In genomic region chr14:73460514-73461134, GRCm38 (mm10) we compare ENCODE assay signal across 20 mouse cellular contexts. TPM values are rescaled to one million over a fixed set of nuclear protein-coding genes. Genes with fewer than 3 reads are reported as not detected.
DNase-seq lines count a peak whose midpoint lies in the region; TF ChIP-seq lines count a peak whose summit lies in the region.
"Had no signal": no experiment of that assay in that cellular context is flagged by ENCODE, and none has a peak within 500 bp of the region (broad histone marks: within the 10 kb centered on the region; RNA-seq: fewer than 3 reads in every experiment).

No protein-coding gene starts in this region.

- no peaks in the 10 kb centered on the region for H3K27me3 ChIP-seq in C2C12 (ENCODE audit: control insufficient read depth, insufficient read depth, insufficient read length)
- H3K27me3 ChIP-seq: forebrain, embryonic 12.5 days; hindbrain, embryonic 12.5 days; lung, embryonic 15.5 days had no signal

- no peak for TF ChIP-seq CTCF in C2C12 (IDR thresholded peaks at IDR 0.05; ENCODE audit: control insufficient read depth, insufficient read depth, insufficient read length)
- no peak for TF ChIP-seq CTCF in embryonic fibroblast, embryonic 13.5 days (IDR thresholded peaks at IDR 0.05; ENCODE audit: borderline replicate concordance, insufficient read depth, low read length)

- H3ac ChIP-seq in C2C12 (ENCODE audit: control insufficient read depth, insufficient read length, low read depth), result peak overlapping the region; percentile 5

- no peaks in the 10 kb centered on the region for H3K79me3 ChIP-seq in C2C12 (ENCODE audit: low read depth)

- peak; percentile 89 for DNase-seq in heart, adult 11 months
- no peak for DNase-seq in heart, adult 8-10 months (ENCODE audit: low spot score)
- peak; percentile 47 for DNase-seq in 3134 (ENCODE audit: extremely low read depth, insufficient read length, low spot score)
- DNase-seq in thymus, postnatal 14 days, result no peak
- no peak for DNase-seq in lung, postnatal 14 days
- no peak for DNase-seq in kidney, postnatal 25 days
- DNase-seq: cerebellum, adult 18-20 months; heart, postnatal 14 days; kidney, adult 18-20 months had no signal

- TF ChIP-seq POLR2A in embryonic fibroblast, embryonic 13.5 days (IDR thresholded peaks at IDR 0.05; ENCODE audit: low read depth, low read length), result no peak

- no peak overlapping the region for H3K4me3 ChIP-seq in C2C12 (ENCODE audit: insufficient read depth, poor library complexity, severe bottlenecking)
- H3K4me3 ChIP-seq in embryonic fibroblast, embryonic 13.5 days (ENCODE audit: insufficient read depth, low read length), result no peak overlapping the region
- H3K4me3 ChIP-seq: erythroblast, embryonic 14.5 days; forebrain, embryonic 12.5 days; heart, embryonic 12.5 days; hindbrain, embryonic 12.5 days; left cerebral cortex, adult 2 months; lung, embryonic 15.5 days had no signal

- peaks cover 3% of the 10 kb centered on the region; the same call in 1 of the 2 replicates for H3K4me1 ChIP-seq in embryonic fibroblast, embryonic 13.5 days (ENCODE audit: control insufficient read depth, insufficient read depth, low read length)
- H3K4me1 ChIP-seq: forebrain, embryonic 12.5 days; heart, embryonic 12.5 days; hindbrain, embryonic 12.5 days; lung, embryonic 15.5 days had no signal

- H3K36me3 ChIP-seq in C2C12 (ENCODE audit: control insufficient read depth, insufficient read depth), result no peaks in the 10 kb centered on the region
- H3K36me3 ChIP-seq: forebrain, embryonic 12.5 days; heart, embryonic 12.5 days; hindbrain, embryonic 12.5 days; lung, embryonic 15.5 days had no signal

- H3K27ac ChIP-seq in embryonic fibroblast, embryonic 13.5 days (ENCODE audit: insufficient read depth, low read length), result peak overlapping the region; percentile 41; the same call in 1 of the 2 replicates
- H3K27ac ChIP-seq: forebrain, embryonic 12.5 days; hindbrain, embryonic 12.5 days; kidney, postnatal 0 days; left cerebral cortex, adult 2 months; liver, embryonic 14.5 days; lung, embryonic 15.5 days; macrophage had no signal

- no peaks in the 10 kb centered on the region for H3K79me2 ChIP-seq in C2C12 (ENCODE audit: control insufficient read depth, insufficient read depth)

TF ChIP-seq in C2C12, 6 proteins besides CTCF, POLR2A, EP300 and RAD21:
- TF ChIP-seq MAX (IDR thresholded peaks at IDR 0.05) (no peak), MYOD1 (IDR thresholded peaks at IDR 0.05; ENCODE audit: control insufficient read depth, insufficient read length, low read depth) (peak; percentile 20)

RNA-seq across cellular contexts. Expression of gene Med4, which starts 49.2 kb away (rescaled TPM):
- total RNA-seq in heart, adult 8-10 months (2022), result 10 to 100 TPM; 19.8 to 23.7 (median 21.3) TPM
- 31.6 TPM for polyA plus RNA-seq in C2C12 (2012; fragmentation: generic; extraction: Trizol)
- polyA plus RNA-seq in embryonic fibroblast, embryonic 13.5 days (2011; ENCODE audit: insufficient read length, low read depth, missing spikeins), result 26.5 and 28.2 TPM in 2 replicates

Comparison
In these comparisons a context has a peak if more than half of its experiments do, and no peak if none do; other contexts are left out.
1. DNase-seq: peak in heart, adult 11 months (single experiment) and 3134 (single experiment); none in heart, adult 8-10 months (single experiment), thymus, postnatal 14 days (single experiment), lung, postnatal 14 days (single experiment) and kidney, postnatal 25 days (0 of 2).